Mouse (Mus musculus) cerebellum, adult 2 months (tissue): ENCODE results near the gene Zfp488. TPM values are rescaled to one million over a fixed set of nuclear protein-coding genes. Genes with fewer than 3 reads are reported as not detected.

Source experiments
- DNase-seq, 2 experiments: peaks; one replicate each; pipeline ENCODE4 v3.0.0; 2021
- H3K27ac ChIP-seq: fragments of 200-500 bp; 2 replicates; pipeline ENCODE4 v1.5.1; 2012; ENCODE audit warnings: low read length, control low read depth, inconsistent platforms; ENCODE audit not compliant: insufficient read depth
- H3K27me3 ChIP-seq: fragments of 200-500 bp; 2 replicates; pipeline ENCODE4 v1.6.1; 2012; ENCODE audit warnings: inconsistent platforms, mild to moderate bottlenecking, low read length, moderate library complexity; ENCODE audit not compliant: control insufficient read depth, insufficient read depth
- H3K4me1 ChIP-seq: fragments of 200-500 bp; 2 replicates; pipeline ENCODE4 v1.6.1; 2011; ENCODE audit warnings: low read length; ENCODE audit not compliant: control insufficient read depth, insufficient read depth
- H3K4me3 ChIP-seq: fragments of 200-500 bp; replicated peaks from 2 replicates; pipeline ENCODE3; 2011; ENCODE audit warnings: mild to moderate bottlenecking, low read depth, low read length, control low read depth; ENCODE audit not compliant: insufficient read depth
- CTCF ChIP-seq: fragments of 200-500 bp; IDR thresholded peaks from 2 replicates; pipeline ENCODE4 v1.5.1; 2011; ENCODE audit warnings: low read depth, mild to moderate bottlenecking, control low read depth, low read length, moderate library complexity, borderline replicate concordance; ENCODE audit not compliant: insufficient read depth
- POLR2A ChIP-seq: fragments of 200-500 bp; IDR thresholded peaks from 2 replicates; pipeline ENCODE4 v1.6.1; 2011; ENCODE audit warnings: low read length, control low read depth, borderline replicate concordance; ENCODE audit not compliant: insufficient read depth
- WGBS: fragments of 180-500 bp; shearing (Covaris S2); methylation state at CpG from one replicate; pipeline ENCODE4 v1.1.7; 2018; 5-methylcytosine and 5-hydroxymethylcytosine counted together
- polyA plus RNA-seq: library from polyadenylated mRNA; depleted of rRNA; stranded (reverse); fragments of >200 nt; gene quantifications from 2 replicates; pipeline ENCODE4 v1.2.3, GENCODE M21; 2012; rRNA removed

Gene Zfp488
- polyA plus RNA-seq: 2.1 and 2.3 TPM in 2 replicates

DNA sequence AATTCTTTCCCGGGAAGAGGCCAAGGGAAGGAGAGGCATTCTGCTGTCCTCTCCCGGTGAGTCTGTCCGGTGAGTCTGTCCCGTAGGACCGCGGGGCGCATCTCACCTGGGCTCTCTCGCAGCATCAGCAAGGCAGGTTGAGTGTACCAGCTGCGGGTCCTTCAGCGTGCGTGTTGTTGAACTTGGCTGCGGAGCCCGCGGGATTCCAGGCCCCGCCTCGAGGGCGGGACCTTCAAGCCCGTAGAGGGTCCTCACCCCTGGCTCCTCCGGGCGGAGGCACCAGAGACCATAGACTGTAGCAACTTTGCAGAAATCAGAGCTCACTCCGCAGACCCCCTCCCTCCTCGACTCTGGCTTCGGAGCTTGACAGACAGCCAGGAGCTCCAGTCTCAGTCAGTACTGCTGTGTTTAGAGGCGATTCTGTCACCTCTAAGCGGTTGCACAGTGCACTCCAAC is at the start of gene Zfp488:
TSS of gene Zfp488 (minus strand) at position 161 of the 456 bp plus-strand sequence.
- WGBS: 2% methylated on average over 25 of the region's 25 CpGs
- Histone ChIP-seq H3K4me1 (no peaks in the 10 kb centered on the region), H3K4me3 (peak within 1 kb of the TSS; percentile 56), H3K27me3 (no peaks in the 10 kb centered on the region), H3K27ac (no peak within 1 kb of the TSS)
- TF ChIP-seq CTCF (no peak), POLR2A (no peak)
- DNase-seq: peak; percentile 34

DNA sequence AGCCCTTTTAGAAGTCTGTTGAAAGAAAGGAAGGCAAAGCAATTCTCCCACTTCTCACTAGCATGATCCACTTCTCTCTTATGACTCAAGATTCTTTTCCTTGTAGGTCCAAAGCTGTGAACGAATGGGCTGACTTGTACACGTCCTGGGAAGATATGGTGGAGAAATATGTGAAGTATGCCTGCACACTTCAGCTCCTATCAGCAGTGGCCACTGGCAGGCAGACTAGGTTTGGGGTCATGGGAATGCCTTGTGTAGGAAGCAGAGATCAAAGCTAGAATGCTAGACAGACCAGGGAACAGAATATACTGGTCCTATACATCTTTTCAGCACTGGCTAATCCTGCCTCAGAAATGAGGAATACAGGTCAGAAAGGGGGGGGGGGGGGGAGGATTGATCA is 48.1 kb upstream of the Zfp488 start:
- 84% methylated on average over 2 of the region's 2 CpGs for WGBS
- no peaks in the 10 kb centered on the region for H3K27me3 ChIP-seq
- TF ChIP-seq CTCF: no peak
- no peak for TF ChIP-seq POLR2A
- H3K4me1 ChIP-seq: no peaks in the 10 kb centered on the region
- H3K4me3 ChIP-seq: no peak overlapping the region
- no peak overlapping the region for H3K27ac ChIP-seq
- no peak for DNase-seq

DNA sequence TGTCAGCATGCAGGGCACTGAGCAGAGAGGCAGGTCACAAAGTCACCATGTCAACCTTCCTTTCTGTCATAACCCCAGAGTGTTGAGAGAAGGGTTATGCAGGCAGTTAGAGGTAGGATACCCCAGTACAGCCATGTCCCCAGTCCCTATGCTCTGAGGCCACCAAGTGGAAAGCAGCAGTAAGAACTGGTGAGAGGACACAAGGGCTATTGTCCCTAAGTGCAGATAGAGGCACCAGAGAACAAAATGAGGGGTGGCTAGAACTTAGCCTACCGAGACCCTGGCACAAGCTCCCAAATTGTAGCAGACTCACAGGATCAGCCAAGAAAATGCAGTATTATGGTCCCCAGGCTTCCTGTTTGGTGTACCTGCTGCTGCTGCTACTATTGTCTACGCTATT is 38.4 kb upstream of the Zfp488 start:
- DNase-seq: no peak
- Histone ChIP-seq H3K4me1 (no peaks in the 10 kb centered on the region), H3K27ac (no peak overlapping the region), H3K4me3 (no peak overlapping the region), H3K27me3 (no peaks in the 10 kb centered on the region)
- no peak for TF ChIP-seq POLR2A
- no peak for TF ChIP-seq CTCF
- 83% methylated on average over 2 of the region's 2 CpGs for WGBS

DNA sequence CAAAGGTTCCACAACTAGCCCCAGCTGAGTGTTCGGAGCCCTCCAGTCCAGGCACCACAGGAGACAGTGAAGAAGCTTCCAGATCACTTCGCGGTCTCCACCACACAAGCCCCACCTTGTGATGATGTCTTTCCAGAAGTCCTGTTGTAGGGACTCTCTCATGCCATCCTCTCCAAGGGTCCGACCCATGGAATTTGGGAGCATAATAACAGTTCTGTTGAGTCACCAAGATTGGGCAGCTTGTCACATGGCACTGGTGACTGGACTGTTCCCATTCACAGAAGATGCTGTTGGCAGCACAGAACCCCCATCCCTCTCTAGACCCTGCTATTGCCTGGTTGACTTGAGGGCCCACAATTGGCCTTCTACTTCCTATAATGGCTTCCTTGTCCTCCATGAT is 37.8 kb upstream of the Zfp488 start, which contains the start of gene Gm5460:
TSS of gene Gm5460 (plus strand) at position 378 of the 400 bp plus-strand sequence.
- WGBS: 96% methylated on average over 4 of the region's 4 CpGs
- no peak within 1 kb of the TSS for H3K27ac ChIP-seq
- no peak for DNase-seq
- H3K27me3 ChIP-seq: no peaks in the 10 kb centered on the region
- H3K4me3 ChIP-seq: no peak within 1 kb of the TSS
- TF ChIP-seq CTCF: no peak
- no peak for TF ChIP-seq POLR2A
- H3K4me1 ChIP-seq: no peaks in the 10 kb centered on the region

DNA sequence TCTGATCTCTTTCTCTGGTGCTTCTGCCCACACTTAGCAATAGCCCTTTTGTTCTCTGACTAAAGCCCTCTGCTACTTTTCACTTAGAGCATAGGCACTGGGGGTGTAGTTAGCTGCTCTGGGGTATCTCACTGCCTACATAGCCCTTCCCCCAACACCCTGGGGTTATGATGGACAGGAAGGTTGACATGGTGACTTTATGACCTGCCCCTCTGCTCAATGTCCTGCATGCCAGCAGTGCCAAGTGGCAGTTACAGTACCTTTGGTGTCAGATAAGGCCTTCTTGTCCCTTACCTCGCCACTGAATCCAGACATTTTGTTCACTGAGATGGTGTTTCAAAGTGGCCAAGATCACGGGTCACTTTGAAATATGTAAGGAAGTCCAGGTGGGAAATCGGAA is 36.5 kb upstream of the Zfp488 start, which contains the start of gene Gm30083:
TSS of gene Gm30083 (minus strand) at position 120 of the 400 bp plus-strand sequence.
- Histone ChIP-seq H3K4me3 (no peak within 1 kb of the TSS), H3K4me1 (no peaks in the 10 kb centered on the region), H3K27ac (no peak within 1 kb of the TSS), H3K27me3 (no peaks in the 10 kb centered on the region)
- TF ChIP-seq POLR2A: no peak
- TF ChIP-seq CTCF: no peak
- no peak for DNase-seq
- WGBS: 86% methylated on average over 3 of the region's 3 CpGs

DNA sequence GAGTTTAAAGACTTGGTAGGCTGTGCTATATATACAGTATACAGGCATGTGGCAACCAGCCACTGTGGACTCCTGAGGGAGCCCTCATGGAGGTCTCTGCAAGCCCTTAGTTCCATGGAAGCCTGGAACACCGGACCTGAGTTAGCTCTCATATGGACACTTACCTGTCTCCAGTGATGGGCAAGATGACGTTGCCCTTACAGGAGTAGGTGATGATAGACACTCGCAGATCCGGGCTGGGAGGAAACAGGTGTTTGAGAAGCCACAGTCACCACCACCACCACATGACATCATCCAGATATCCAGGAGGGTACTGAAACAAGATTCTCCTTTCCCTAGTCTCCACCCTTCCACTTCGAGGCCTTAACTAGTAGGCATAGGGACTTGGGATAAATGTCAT is 23.8 kb upstream of the Zfp488 start:
- H3K27ac ChIP-seq: no peak overlapping the region
- H3K4me1 ChIP-seq: no peaks in the 10 kb centered on the region
- H3K4me3 ChIP-seq: no peak overlapping the region
- 90% methylated on average over 5 of the region's 5 CpGs for WGBS
- TF ChIP-seq CTCF (no peak), POLR2A (no peak)
- no peak for DNase-seq
- no peaks in the 10 kb centered on the region for H3K27me3 ChIP-seq

DNA sequence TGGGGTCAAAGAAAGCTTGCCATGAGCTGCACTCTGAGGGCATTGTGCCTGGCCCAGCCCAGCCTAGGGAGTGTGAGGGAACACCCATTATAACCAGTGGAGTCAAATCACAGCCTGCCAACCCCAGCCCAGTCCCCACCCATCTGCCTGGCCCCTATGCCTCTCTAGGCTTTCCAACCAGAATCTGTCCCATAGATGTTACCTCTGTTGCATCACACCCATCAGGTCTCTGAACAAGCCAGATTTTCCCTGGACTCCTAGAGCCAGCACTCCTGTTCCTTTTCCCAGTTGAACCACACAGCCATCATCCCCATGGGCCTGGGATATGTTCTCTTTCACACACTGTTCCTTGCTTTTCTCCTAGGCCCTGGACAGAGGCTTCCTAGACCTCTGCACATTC is 22.9 kb upstream of the Zfp488 start:
- Histone ChIP-seq H3K4me1 (no peaks in the 10 kb centered on the region), H3K27me3 (no peaks in the 10 kb centered on the region), H3K4me3 (no peak overlapping the region), H3K27ac (no peak overlapping the region)
- TF ChIP-seq POLR2A (no peak), CTCF (no peak)
- no peak for DNase-seq

DNA sequence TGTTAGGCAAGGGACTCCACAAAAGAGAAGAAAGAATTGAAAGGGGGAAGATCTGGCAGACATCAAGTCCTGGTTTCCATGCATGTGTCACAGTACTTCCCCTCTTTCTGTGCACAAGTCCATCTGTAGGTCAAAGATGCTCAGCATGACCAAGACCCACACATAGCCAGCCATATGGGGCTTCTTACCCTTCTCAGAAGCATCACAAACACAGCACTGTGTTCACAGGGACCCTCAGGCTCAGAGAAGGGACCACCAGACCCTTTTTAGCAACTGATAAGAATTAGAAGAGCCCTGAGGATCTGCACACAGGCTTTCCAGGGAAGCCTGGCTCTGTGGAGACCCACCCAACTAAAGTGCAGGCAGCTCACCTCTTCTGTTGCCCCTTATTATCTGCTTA is 21.5 kb upstream of the Zfp488 start:
- DNase-seq: no peak
- Histone ChIP-seq H3K4me1 (no peaks in the 10 kb centered on the region), H3K27ac (no peak overlapping the region), H3K27me3 (no peaks in the 10 kb centered on the region), H3K4me3 (no peak overlapping the region)
- TF ChIP-seq CTCF (no peak), POLR2A (no peak)
